Mouse (Mus musculus) heart, embryonic 14.5 days (tissue): ENCODE results near the gene Rrp1b. TPM values are rescaled to one million over a fixed set of nuclear protein-coding genes. Genes with fewer than 3 reads are reported as not detected.

Source experiments
- ATAC-seq: fragments of 200-750 bp; cut with Nextera tagmentation; 2 replicates; pipeline ENCODE4 v1.8.0; 2017; ENCODE audit warnings: low read depth, moderate TSS enrichment; ENCODE audit not compliant: insufficient number of reproducible peaks, insufficient read depth, low FRiP score
- H3K27ac ChIP-seq, 2 experiments: fragments of 200-500 bp in 1 of 2; fragments of 300-500 bp in 1 of 2; sonication (generic) in 1 of 2; replicated peaks in 1 of 2; 2 replicates each; pipeline ENCODE4 v1.5.1; 2012 to 2014; ENCODE audit warnings: low read depth in 2 of 2, low read length in 2 of 2, control low read depth in 1 of 2, mild to moderate bottlenecking in 1 of 2, mixed read lengths in 1 of 2; ENCODE audit not compliant: control insufficient read depth in 1 of 2, insufficient read depth in 1 of 2
- H3K27me3 ChIP-seq: fragments of 300-500 bp; sonication (generic); 2 replicates; pipeline ENCODE4 v1.6.1; 2014; ENCODE audit warnings: mild to moderate bottlenecking, low read length, control low read depth; ENCODE audit not compliant: control insufficient read depth, insufficient read depth
- H3K36me3 ChIP-seq: fragments of 300-500 bp; sonication (generic); 2 replicates; pipeline ENCODE4 v1.6.1; 2014; ENCODE audit warnings: mild to moderate bottlenecking, control low read depth, low read length, mixed read lengths; ENCODE audit not compliant: control insufficient read depth, insufficient read depth
- H3K4me1 ChIP-seq, 2 experiments: fragments of 200-500 bp in 1 of 2; fragments of 300-500 bp in 1 of 2; sonication (generic) in 1 of 2; 2 replicates each; pipeline ENCODE4 v1.6.1; 2012 to 2014; ENCODE audit warnings: low read length in 2 of 2, control low read depth in 1 of 2, mixed read lengths in 1 of 2; ENCODE audit not compliant: control insufficient read depth in 2 of 2, insufficient read depth in 2 of 2
- H3K4me2 ChIP-seq: fragments of 300-500 bp; sonication (generic); 2 replicates; pipeline ENCODE4 v1.6.1; 2014; ENCODE audit warnings: mild to moderate bottlenecking, low read length
- H3K4me3 ChIP-seq, 2 experiments: fragments of 200-500 bp in 1 of 2; fragments of 300-500 bp in 1 of 2; sonication (generic) in 1 of 2; 2 replicates each; pipeline ENCODE4 v1.5.1; 2012 to 2014; ENCODE audit warnings: low read length in 2 of 2, mild to moderate bottlenecking in 2 of 2, control low read depth in 1 of 2, low read depth in 1 of 2, moderate library complexity in 1 of 2; ENCODE audit not compliant: control insufficient read depth in 1 of 2, insufficient read depth in 1 of 2
- H3K9ac ChIP-seq: fragments of 300-500 bp; sonication (generic); 2 replicates; pipeline ENCODE4 v1.6.1; 2014; ENCODE audit warnings: mild to moderate bottlenecking, low read length
- H3K9me3 ChIP-seq: fragments of 300-500 bp; sonication (generic); 2 replicates; pipeline ENCODE4 v1.6.1; 2016; ENCODE audit warnings: low read length, control low read depth; ENCODE audit not compliant: control insufficient read depth
- WGBS: fragments of 180-500 bp; shearing (Covaris S2); extraction: QIAGEN DNeasy Blood & Tissue Kit; methylation state at CpG from one replicate; pipeline ENCODE4 v1.1.7; 2014; 5-methylcytosine and 5-hydroxymethylcytosine counted together
- polyA plus RNA-seq: library from polyadenylated mRNA; unstranded; fragments of >200 nt; fragmentation: Nextera tagmentation; extraction: Ambion mirVana; gene quantifications from 2 replicates; pipeline ENCODE4 v1.2.1, GENCODE M21; 2014

Rrp1b gene
- polyA plus RNA-seq, 1 experiment from 2014 or later: 24.1 TPM

GRCm38 (mm10) chr17:32049914-32050313 is 14.0 kb downstream of the Rrp1b start:
- H3K36me3 ChIP-seq: peaks cover 89% of the 10 kb centered on the region
- 89% methylated on average over 4 of the region's 4 CpGs for WGBS
- H3K4me3 ChIP-seq: no peak overlapping the region
- H3K27me3 ChIP-seq: no peaks in the 10 kb centered on the region
- no peak for ATAC-seq
- H3K27ac ChIP-seq: no peak overlapping the region
- no peak overlapping the region for H3K4me2 ChIP-seq
- H3K4me1 ChIP-seq: peaks cover 0 to 11% of the 10 kb centered on the region in 2 experiments; a peak in 1 of 4 replicates
- H3K9ac ChIP-seq: no peak overlapping the region
- no peaks in the 10 kb centered on the region for H3K9me3 ChIP-seq

DNA sequence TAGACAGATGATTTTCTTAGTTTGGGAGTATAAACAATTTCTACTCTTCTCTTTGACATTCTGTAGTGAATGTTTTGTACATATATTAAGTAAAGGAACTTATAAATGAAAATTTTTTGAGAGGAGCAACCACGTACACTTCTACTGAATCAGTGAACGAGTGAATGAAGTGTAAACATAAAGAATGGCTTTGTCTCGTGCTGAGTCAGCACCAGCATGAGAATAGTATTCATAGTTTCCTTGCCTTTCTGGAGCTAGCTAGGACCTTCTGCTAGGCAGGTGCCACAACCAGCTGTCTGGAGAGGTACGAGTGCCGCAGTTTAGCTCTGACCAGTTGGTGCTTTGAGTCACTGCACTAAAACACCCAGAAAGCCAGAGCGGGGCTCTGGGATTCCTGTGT is 14.7 kb downstream of the Rrp1b start:
- no peak overlapping the region for H3K4me2 ChIP-seq
- no peaks in the 10 kb centered on the region for H3K27me3 ChIP-seq
- 93% methylated on average over 6 of the region's 6 CpGs for WGBS
- H3K9ac ChIP-seq: no peak overlapping the region
- H3K4me3 ChIP-seq: no peak overlapping the region
- peaks cover 0 to 8% of the 10 kb centered on the region in 2 experiments; a peak in 1 of 4 replicates for H3K4me1 ChIP-seq
- no peak for ATAC-seq
- H3K27ac ChIP-seq: no peak overlapping the region
- peaks cover 96% of the 10 kb centered on the region for H3K36me3 ChIP-seq
- H3K9me3 ChIP-seq: no peaks in the 10 kb centered on the region

DNA sequence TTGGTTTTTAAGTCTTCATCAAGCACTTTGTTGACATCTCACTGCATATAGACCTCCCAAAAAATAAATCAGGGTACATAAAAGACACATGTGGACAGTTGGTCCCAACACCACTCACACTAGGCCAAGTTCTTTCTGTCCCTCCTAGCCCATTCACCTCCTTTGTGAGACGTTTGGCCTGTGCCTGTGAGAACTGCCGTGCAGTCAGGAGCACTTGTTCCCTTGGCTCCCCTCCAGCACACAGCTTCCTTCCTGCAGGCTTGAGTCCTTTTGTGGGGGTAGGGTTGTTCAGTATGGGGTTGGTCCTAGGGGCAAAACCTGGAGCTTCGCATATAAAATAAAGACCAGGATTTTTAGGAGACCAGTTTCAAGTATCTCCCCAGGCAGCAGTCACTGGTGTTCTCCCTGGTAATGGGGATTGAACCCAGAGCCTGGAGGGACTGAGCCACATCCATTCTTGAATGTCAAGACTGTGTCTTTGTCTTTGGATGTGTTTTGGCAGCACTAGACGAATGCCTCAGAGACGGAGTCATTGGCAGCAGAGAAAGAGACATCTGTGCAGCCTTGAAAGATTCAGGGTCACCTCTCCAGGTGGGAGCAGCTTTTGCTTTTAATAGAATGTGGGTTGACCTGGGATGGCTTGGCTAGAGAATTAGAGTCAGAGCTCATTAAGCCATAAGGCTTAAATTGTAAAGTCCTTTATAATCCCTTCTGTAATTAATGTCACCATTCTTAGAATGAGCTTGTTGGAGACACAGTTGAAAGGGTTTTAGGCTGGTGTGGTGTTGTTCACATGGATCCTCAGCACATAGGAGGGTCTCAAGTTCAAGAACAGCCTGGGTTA is 16.6 kb downstream of the Rrp1b start:
- Histone ChIP-seq H3K27me3 (no peaks in the 10 kb centered on the region), H3K9me3 (no peaks in the 10 kb centered on the region), H3K4me2 (no peak overlapping the region), H3K27ac (peak overlapping the region in 1 of 2 experiments; percentile 17; a peak in 2 of 4 replicates), H3K9ac (no peak overlapping the region), H3K36me3 (peaks cover 98% of the 10 kb centered on the region), H3K4me3 (no peak overlapping the region), H3K4me1 (peaks cover 0 to 6% of the 10 kb centered on the region in 2 experiments; a peak in 1 of 4 replicates)
- WGBS: 58% methylated on average over 5 of the region's 5 CpGs
- no peak for ATAC-seq

DNA sequence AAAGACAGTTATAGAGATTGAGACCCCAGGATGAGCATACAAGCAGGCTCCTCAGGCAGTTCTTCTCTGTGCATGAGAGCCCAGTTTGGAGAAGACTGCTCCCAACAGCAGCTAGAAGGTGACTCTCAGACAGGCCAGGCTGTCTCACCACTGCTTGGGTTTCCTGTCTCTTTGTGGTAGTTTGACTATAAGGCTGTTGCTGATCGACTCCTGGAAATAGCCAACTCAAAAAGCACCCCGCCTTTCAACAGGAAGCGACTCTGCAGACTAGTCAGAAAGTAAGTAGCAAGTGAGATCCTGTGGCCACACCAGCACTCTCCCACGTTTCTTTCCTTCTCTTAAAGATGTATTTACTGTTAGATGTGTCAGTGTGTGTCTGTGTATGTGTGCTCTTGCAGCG is 17.8 kb downstream of the Rrp1b start:
- WGBS: 86% methylated on average over 5 of the region's 5 CpGs
- peaks cover 0 to 6% of the 10 kb centered on the region in 2 experiments; a peak in 1 of 4 replicates for H3K4me1 ChIP-seq
- no peaks in the 10 kb centered on the region for H3K27me3 ChIP-seq
- no peak overlapping the region for H3K4me2 ChIP-seq
- no peak overlapping the region for H3K4me3 ChIP-seq
- no peaks in the 10 kb centered on the region for H3K9me3 ChIP-seq
- peaks cover 98% of the 10 kb centered on the region for H3K36me3 ChIP-seq
- ATAC-seq: no peak
- no peak overlapping the region for H3K27ac ChIP-seq
- H3K9ac ChIP-seq: no peak overlapping the region

DNA sequence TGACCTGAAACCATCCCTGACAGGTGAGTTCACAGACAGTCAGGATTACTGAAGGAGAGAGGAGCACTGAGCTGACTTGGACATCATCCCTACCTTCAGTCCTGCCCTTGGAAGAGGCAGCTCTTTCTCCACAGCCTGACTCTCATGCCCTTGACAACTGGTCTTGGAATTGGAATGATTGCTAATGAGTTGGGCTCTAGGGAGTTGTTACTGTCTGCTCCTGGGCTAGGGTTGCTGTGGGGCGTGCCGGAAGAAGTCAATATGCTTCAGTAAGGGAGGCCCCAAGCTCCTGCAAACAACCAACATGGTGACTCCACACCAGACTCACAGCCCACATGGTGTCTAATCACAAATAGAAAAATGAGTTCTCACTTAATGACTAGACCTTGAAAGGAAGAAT is 21.9 kb downstream of the Rrp1b start:
- no peak overlapping the region for H3K9ac ChIP-seq
- ATAC-seq: no peak
- no peak overlapping the region for H3K4me3 ChIP-seq
- no peak overlapping the region for H3K27ac ChIP-seq
- no peak overlapping the region for H3K4me2 ChIP-seq
- H3K27me3 ChIP-seq: no peaks in the 10 kb centered on the region
- no peaks in the 10 kb centered on the region for H3K9me3 ChIP-seq
- H3K4me1 ChIP-seq: peaks cover 3 to 10% of the 10 kb centered on the region in 2 experiments
- 95% methylated on average over 2 of the region's 2 CpGs for WGBS
- H3K36me3 ChIP-seq: peaks cover 94% of the 10 kb centered on the region

DNA sequence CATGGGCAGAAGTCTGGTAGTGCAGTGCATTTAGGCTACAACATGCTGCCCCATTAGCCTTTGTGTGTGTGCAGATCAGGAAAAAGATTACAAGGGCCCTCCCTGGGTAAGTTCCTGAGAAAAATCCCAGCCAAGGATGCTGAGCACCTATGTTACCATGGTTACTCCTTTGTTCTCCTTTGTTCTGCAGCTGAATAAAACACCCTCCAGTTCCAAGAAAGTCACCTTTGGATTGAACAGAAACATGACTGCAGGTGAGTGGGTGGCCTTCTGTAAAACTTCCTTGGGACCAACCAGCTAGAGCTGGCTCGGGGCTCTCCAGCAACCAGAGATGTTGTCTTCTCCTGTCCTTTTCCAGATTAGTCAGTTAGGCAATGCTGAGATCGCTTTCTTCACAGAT is 23.2 kb downstream of the Rrp1b start:
- Histone ChIP-seq H3K4me2 (no peak overlapping the region), H3K27me3 (no peaks in the 10 kb centered on the region), H3K4me1 (peaks cover 10 to 21% of the 10 kb centered on the region in 2 experiments), H3K9ac (no peak overlapping the region), H3K9me3 (no peaks in the 10 kb centered on the region), H3K4me3 (no peak overlapping the region), H3K36me3 (peaks cover 82% of the 10 kb centered on the region), H3K27ac (no peak overlapping the region)
- 87% methylated on average over 2 of the region's 2 CpGs for WGBS
- ATAC-seq: no peak

- WGBS: 94% methylated on average over 14 of the region's 14 CpGs
- H3K4me1 ChIP-seq: peaks cover 14 to 21% of the 10 kb centered on the region in 2 experiments
- peaks cover 60% of the 10 kb centered on the region for H3K36me3 ChIP-seq
- no peaks in the 10 kb centered on the region for H3K9me3 ChIP-seq
- no peak for ATAC-seq
- no peaks in the 10 kb centered on the region for H3K27me3 ChIP-seq
- no peak overlapping the region for H3K4me3 ChIP-seq
- no peak overlapping the region for H3K27ac ChIP-seq
- H3K4me2 ChIP-seq: no peak overlapping the region
- H3K9ac ChIP-seq: no peak overlapping the region
These were observed 25.3 kb downstream of the Rrp1b start for GRCm38 (mm10) chr17:32061219-32061618.
